Mouse (Mus musculus) forebrain, embryonic 13.5 days (tissue): Measurements from ENCODE around the gene Vapa. TPM values are rescaled to one million over a fixed set of nuclear protein-coding genes. Genes with fewer than 3 reads are reported as not detected.

ENCODE experiments used
- polyA plus RNA-seq: library from polyadenylated mRNA; unstranded; fragments of >200 nt; fragmentation: Nextera tagmentation; extraction: Ambion mirVana; gene quantifications from 2 replicates; pipeline ENCODE4 v1.2.1, GENCODE M21; 2015

The Vapa gene
- polyA plus RNA-seq, 1 experiment from 2014 or later, result 221 TPM

Other genes with a start within 250 kb of the Vapa start
- gene Tmem232, start 72.8 kb downstream of the Vapa start, polyA plus RNA-seq, result 0.14 and 0.18 TPM in 2 replicates
- 0.09 and 0.16 TPM in 2 replicates for gene Txndc2, start 28.6 kb upstream of the Vapa start, polyA plus RNA-seq
- gene Rab31, start 159.2 kb upstream of the Vapa start, polyA plus RNA-seq, result 66.6 and 81.7 TPM in 2 replicates
- 46.5 and 50.1 TPM in 2 replicates for gene Ppp4r1, start 169.0 kb upstream of the Vapa start, polyA plus RNA-seq